ENCODE assay signal across 8 mouse cellular contexts in the genomic region with DNA sequence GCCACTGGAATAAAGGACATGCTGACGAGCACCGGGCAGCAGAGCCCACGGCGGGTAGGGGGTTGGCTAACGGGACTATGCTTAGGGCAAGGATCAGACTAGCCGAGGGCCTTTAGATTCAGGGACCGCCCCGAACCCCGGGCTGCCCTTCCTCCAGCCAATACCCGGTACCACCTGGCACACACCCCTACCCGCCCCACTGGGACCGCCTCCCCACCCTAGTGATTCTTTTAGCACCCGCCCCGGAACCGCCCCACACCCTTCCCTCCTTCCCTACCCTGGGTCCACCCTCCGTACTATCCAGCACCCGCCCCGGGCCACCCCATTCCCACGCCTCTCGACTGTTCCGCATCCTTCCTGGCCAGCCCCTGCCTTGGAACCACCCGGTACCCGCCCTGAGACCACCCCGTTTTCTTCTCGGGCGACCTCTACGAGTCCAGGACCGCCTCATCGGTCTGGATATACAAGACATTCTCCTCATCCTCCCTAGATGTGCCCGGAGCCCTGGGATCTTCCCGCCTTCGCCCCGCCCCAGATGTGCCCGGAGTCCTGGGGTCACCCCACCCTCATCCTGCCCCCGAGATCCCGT. TPM values are rescaled to one million over a fixed set of nuclear protein-coding genes. Genes with fewer than 3 reads are reported as not detected.
DNase-seq lines count a peak whose midpoint lies in the region; TF ChIP-seq lines count a peak whose summit lies in the region.

No protein-coding gene starts in this region.

- H3K4me3 ChIP-seq in cortical plate, adult 2 months (ENCODE audit: insufficient read depth, low read length) = peak overlapping the region; percentile 85
- H3K4me3 ChIP-seq in left cerebral cortex, adult 2 months = peak overlapping the region; percentile 75

- intact Hi-C loops in left cerebral cortex, adult 2 months (cut with DNase I) = loop anchor here (1.0 kb wide), 1 partner anchor 76 kb away; no protein-coding TSS in a partner anchor

- TF ChIP-seq CTCF in cortical plate, adult 2 months (IDR thresholded peaks at IDR 0.05; ENCODE audit: extremely low read depth, insufficient read depth, low read length) = no peak
- TF ChIP-seq CTCF in left cerebral cortex, adult 2 months (IDR thresholded peaks at IDR 0.05) = no peak

- no peak overlapping the region for H3K27ac ChIP-seq in cortical plate, adult 2 months (ENCODE audit: insufficient read depth, low read length)
- peak overlapping the region; percentile 94 for H3K27ac ChIP-seq in left cerebral cortex, adult 2 months

- peak; percentile 9; the same call in 1 of the 2 replicates for TF ChIP-seq POLR2A in cortical plate, adult 2 months (IDR thresholded peaks at IDR 0.05; ENCODE audit: extremely low read depth, insufficient read depth, low read length)

- H3K4me1 ChIP-seq in cortical plate, adult 2 months (ENCODE audit: control insufficient read depth, insufficient read depth, low read length) = peaks cover 2% of the 10 kb centered on the region; the same call in 1 of the 2 replicates

- peak; percentile 91 for DNase-seq in ZHBTc4 (ENCODE audit: low read depth, low spot score)
- peak; percentile 62 for DNase-seq in gastrocnemius, postnatal 10 days
- DNase-seq in induced T-regulatory cell, adult 2 months (ENCODE audit: low read depth) = peak; percentile 74
- DNase-seq in left cerebral cortex, adult 2 months (ENCODE audit: extremely low spot score in 1 of 2, low spot score in 2 of 2) = peak; percentile 75 to 82
- DNase-seq in lung, postnatal 4 days = peak; percentile 86 to 90
- peak; percentile 75 to 79 for DNase-seq in right cerebral cortex, adult 2 months (ENCODE audit: low spot score in 2 of 2)
- DNase-seq in urinary bladder, postnatal 10 days (ENCODE audit: low spot score) = peak; percentile 55

RNA-seq across cellular contexts. Expression of a gene that starts 0.7 kb away (rescaled TPM):
- 46.2 and 47.0 TPM in 2 replicates for polyA plus RNA-seq in cortical plate, adult 2 months (2012; rRNA removed)
- total RNA-seq in gastrocnemius, postnatal 10 days (2021) = 1 to 10 TPM; 2.6 to 3.1 TPM
- total RNA-seq in left cerebral cortex, adult 2 months (2021) = 10 to 100 TPM; 17.3 to 20.8 TPM

Comparison
In these comparisons a context has a peak if more than half of its experiments do, and no peak if none do; other contexts are left out.
1. RNA of a gene that starts 0.7 kb away (total RNA-seq): 17.3 to 20.8 TPM in left cerebral cortex, adult 2 months; 2.6 to 3.1 TPM in gastrocnemius, postnatal 10 days; every median in the first group is over 4 times any median in the second.
2. Peak in every context shown above with its lines, with median percentiles within 50 percentile points of each other: DNase-seq.